11 mouse cellular contexts compared by ENCODE assay signal in the genomic region with DNA sequence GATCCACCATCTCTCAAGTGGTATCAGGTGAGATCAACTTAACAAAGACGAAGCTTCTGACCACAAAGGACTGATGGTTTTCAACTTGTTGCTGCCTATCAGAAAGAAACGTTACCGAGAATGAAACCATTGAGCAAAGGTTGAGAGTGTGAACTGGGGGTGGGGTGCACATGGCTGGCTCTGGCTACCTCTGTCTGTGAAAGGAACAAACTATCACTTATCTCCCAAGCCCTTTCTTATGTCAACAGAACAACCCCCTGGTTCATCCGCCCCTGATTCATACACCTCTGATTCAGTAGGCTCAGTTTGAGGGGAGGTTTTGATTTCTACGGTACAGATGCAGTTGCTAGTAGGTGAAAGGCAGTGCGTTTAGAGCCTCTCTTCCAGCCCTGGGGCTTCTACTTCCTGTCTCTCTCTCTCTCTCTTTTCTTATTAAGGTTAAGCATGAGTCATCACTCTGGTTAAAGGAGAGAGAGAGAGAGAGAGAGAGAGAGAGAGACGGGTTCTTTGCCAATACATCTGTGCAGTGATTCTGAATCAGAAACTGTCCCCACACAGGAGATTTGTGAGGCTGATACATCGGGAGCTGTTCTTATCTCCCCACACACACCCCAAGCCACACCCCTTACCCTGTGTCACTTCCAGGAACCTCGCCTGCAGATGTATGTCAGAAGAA. TPM values are rescaled to one million over a fixed set of nuclear protein-coding genes. Genes with fewer than 3 reads are reported as not detected.
DNase-seq lines count a peak whose midpoint lies in the region; ATAC-seq and TF ChIP-seq lines count a peak whose summit lies in the region.
"Had no signal": no experiment of that assay in that cellular context is flagged by ENCODE, and none has a peak within 500 bp of the region (broad histone marks: within the 10 kb centered on the region; RNA-seq: fewer than 3 reads in every experiment).

No protein-coding gene starts in this region.

- no peak for TF ChIP-seq CTCF in lung, postnatal 0 days (IDR thresholded peaks at IDR 0.05)

- no peaks in the 10 kb centered on the region for H3K36me3 ChIP-seq in lung, postnatal 0 days (ENCODE audit: insufficient read depth, low read length)
- no peaks in the 10 kb centered on the region for H3K36me3 ChIP-seq in intestine, embryonic 15.5 days
- H3K36me3 ChIP-seq: forebrain, embryonic 12.5 days; lung, embryonic 15.5 days had no signal

- no peaks in the 10 kb centered on the region for H3K9me3 ChIP-seq in lung, postnatal 0 days (ENCODE audit: low read length)
- H3K9me3 ChIP-seq in intestine, embryonic 15.5 days = no peaks in the 10 kb centered on the region
- H3K9me3 ChIP-seq: forebrain, embryonic 12.5 days; lung, embryonic 15.5 days had no signal

- H3K9ac ChIP-seq in lung, postnatal 0 days (replicated peaks; ENCODE audit: low read depth) = no peak overlapping the region
- H3K9ac ChIP-seq in intestine, embryonic 15.5 days = no peak overlapping the region
- H3K9ac ChIP-seq: forebrain, embryonic 12.5 days; lung, embryonic 15.5 days had no signal

- ATAC-seq in lung, postnatal 0 days = peak; percentile 19
- peak; percentile 72 for ATAC-seq in intestine, embryonic 15.5 days
- ATAC-seq: hindbrain, embryonic 16.5 days had no signal

- H3K4me3 ChIP-seq in lung, postnatal 0 days (ENCODE audit: low read depth, low read length) = no peak overlapping the region
- H3K4me3 ChIP-seq in intestine, embryonic 15.5 days (replicated peaks) = no peak overlapping the region
- H3K4me3 ChIP-seq: forebrain, embryonic 12.5 days; lung, embryonic 15.5 days had no signal

- TF ChIP-seq EP300 in lung, postnatal 0 days (IDR thresholded peaks at IDR 0.05) = no peak

- H3K4me2 ChIP-seq in lung, postnatal 0 days (replicated peaks; ENCODE audit: low read depth, low read length) = no peak overlapping the region
- 0 out of 2 replicates have a peak overlapping the region, but pooled peaks have one; percentile 33 for H3K4me2 ChIP-seq in intestine, embryonic 15.5 days (replicated peaks)
- H3K4me2 ChIP-seq: forebrain, embryonic 12.5 days; lung, embryonic 15.5 days had no signal

- no peaks in the 10 kb centered on the region for H3K4me1 ChIP-seq in lung, postnatal 0 days (ENCODE audit: insufficient read depth, low read depth, low read length)
- no peaks in the 10 kb centered on the region for H3K4me1 ChIP-seq in intestine, embryonic 15.5 days (replicated peaks)
- H3K4me1 ChIP-seq: forebrain, embryonic 12.5 days had no signal

- H3K27ac ChIP-seq in lung, postnatal 0 days (ENCODE audit: low read length) = no peak overlapping the region
- H3K27ac ChIP-seq in intestine, embryonic 15.5 days = no peak overlapping the region
- H3K27ac ChIP-seq: forebrain, embryonic 12.5 days; lung, embryonic 15.5 days had no signal

- no peaks in the 10 kb centered on the region for H3K27me3 ChIP-seq in lung, postnatal 0 days (replicated peaks; ENCODE audit: insufficient read depth, low read length)
- no peaks in the 10 kb centered on the region for H3K27me3 ChIP-seq in intestine, embryonic 15.5 days (replicated peaks)
- H3K27me3 ChIP-seq: forebrain, embryonic 12.5 days; lung, embryonic 15.5 days had no signal

- WGBS in lung, postnatal 0 days = 29% methylated on average over 9 of the region's 9 CpGs
- WGBS in intestine, embryonic 15.5 days = 45% methylated on average over 9 of the region's 9 CpGs

- peak; percentile 31 for DNase-seq in lung, postnatal 0 days (ENCODE audit: low spot score)
- DNase-seq in lung, adult 18-20 months = no peak
- peak; percentile 22 for DNase-seq in Muller cell, postnatal 12 days (ENCODE audit: inconsistent ontology term)
- peak; percentile 8 to 20 for DNase-seq in thymus, postnatal 36 days
- DNase-seq in spleen, postnatal 10 days (ENCODE audit: low spot score in 2 of 2) = no peak
- no peak for DNase-seq in layer of hippocampus, adult 18-20 months (ENCODE audit: low spot score in 2 of 2)
- DNase-seq: right cerebral cortex, postnatal 25 days had no signal

RNA-seq across cellular contexts. Expression of a gene that starts 59.0 kb away (rescaled TPM):
- 34.6 and 42.7 TPM in 2 replicates for polyA plus RNA-seq in lung, postnatal 0 days (2015; fragmentation: Nextera tagmentation; extraction: Ambion mirVana)
- 56.2 and 68.8 TPM in 2 replicates for polyA plus RNA-seq in intestine, embryonic 15.5 days (2015; fragmentation: Nextera tagmentation; extraction: Ambion mirVana)
- total RNA-seq in layer of hippocampus, adult 18-20 months (2021) = 10 to 100 TPM; 50.6 to 54.4 TPM

Comparison
In these comparisons a context has a peak if more than half of its experiments do, and no peak if none do; other contexts are left out.
1. DNase-seq: peak in lung, postnatal 0 days (single experiment), Muller cell, postnatal 12 days (single experiment) and thymus, postnatal 36 days (2 of 2); none in lung, adult 18-20 months (0 of 2), spleen, postnatal 10 days (0 of 2) and layer of hippocampus, adult 18-20 months (0 of 2).